Mouse (Mus musculus): ENCODE measurements at regions not wholly inside any gene's neighbourhood (a gene's known extent, or its start where the extent isn't known, plus 50 kb on each side); places are given as distances from the start of the nearest gene placed in this dataset.

GRCm38 (mm10) chr8:89210684-89211083, 166.7 kb upstream of the Sall1 start:
- no peak for DNase-seq (ENCODE audit: low spot score in 2 of 2)

- DNase-seq (ENCODE audit: low spot score in 2 of 2): no peak
Measured at GRCm38 (mm10) chr8:89207891-89208290, 163.9 kb upstream of the Sall1 start.

GRCm38 (mm10) chr8:89202484-89203096, 158.6 kb upstream of the Sall1 start:
- no peak for DNase-seq (ENCODE audit: low spot score in 2 of 2)

GRCm38 (mm10) chr8:89200301-89200700, 156.3 kb upstream of the Sall1 start:
- DNase-seq (ENCODE audit: low spot score in 2 of 2): peak; percentile 5 to 11

- no peak for DNase-seq (ENCODE audit: low spot score in 2 of 2)
Measured at GRCm38 (mm10) chr8:89185314-89185713, 141.4 kb upstream of the Sall1 start.

GRCm38 (mm10) chr8:89175631-89176030, 131.7 kb upstream of the Sall1 start:
- no peak for DNase-seq (ENCODE audit: low spot score in 2 of 2)

GRCm38 (mm10) chr8:89171561-89171960, 127.6 kb upstream of the Sall1 start:
- DNase-seq (ENCODE audit: low spot score in 2 of 2): no peak

GRCm38 (mm10) chr8:89169484-89169883, 125.5 kb upstream of the Sall1 start:
- no peak for DNase-seq (ENCODE audit: low spot score in 2 of 2)

GRCm38 (mm10) chr8:89167026-89167425, 123.1 kb upstream of the Sall1 start:
- no peak for DNase-seq (ENCODE audit: low spot score in 2 of 2)

GRCm38 (mm10) chr8:89156909-89157308, 112.9 kb upstream of the Sall1 start:
- DNase-seq (ENCODE audit: low spot score in 2 of 2): no peak

- no peak for DNase-seq (ENCODE audit: low spot score in 2 of 2)
Measured at GRCm38 (mm10) chr8:89153605-89154004, 109.6 kb upstream of the Sall1 start.

GRCm38 (mm10) chr8:89152867-89153595, 109.1 kb upstream of the Sall1 start:
- DNase-seq (ENCODE audit: low spot score in 2 of 2): no peak

GRCm38 (mm10) chr8:89152331-89152730, 108.4 kb upstream of the Sall1 start:
- DNase-seq (ENCODE audit: low spot score in 2 of 2): no peak

GRCm38 (mm10) chr8:89150952-89151351, 107.0 kb upstream of the Sall1 start:
- no peak for DNase-seq (ENCODE audit: low spot score in 2 of 2)

- no peak for DNase-seq (ENCODE audit: low spot score in 2 of 2)
Measured at GRCm38 (mm10) chr8:89141529-89142235, 97.7 kb upstream of the Sall1 start.

GRCm38 (mm10) chr8:89139876-89140275, 95.9 kb upstream of the Sall1 start:
- no peak for DNase-seq (ENCODE audit: low spot score in 2 of 2)

- no peak for DNase-seq (ENCODE audit: low spot score in 2 of 2)
Measured at GRCm38 (mm10) chr8:89138416-89139125, 94.6 kb upstream of the Sall1 start.

- DNase-seq (ENCODE audit: low spot score in 2 of 2): no peak
Measured at GRCm38 (mm10) chr8:89134581-89135484, 90.9 kb upstream of the Sall1 start.

- DNase-seq (ENCODE audit: low spot score in 2 of 2): no peak
Measured at GRCm38 (mm10) chr8:89134058-89134457, 90.1 kb upstream of the Sall1 start.

- no peak for DNase-seq (ENCODE audit: low spot score in 2 of 2)
Measured at GRCm38 (mm10) chr8:89121051-89121450, 77.1 kb upstream of the Sall1 start.
